Mouse (Mus musculus) cortical plate, adult 2 months (tissue): ENCODE results near the gene Fcho2.

ENCODE experiments used
- CTCF ChIP-seq: fragments of 200-500 bp; IDR thresholded peaks from 2 replicates; pipeline ENCODE4 v1.5.1; 2011; ENCODE audit warnings: mild to moderate bottlenecking, control low read depth, low read length; ENCODE audit not compliant: insufficient read depth; ENCODE audit errors: extremely low read depth
- POLR2A ChIP-seq: fragments of 200-500 bp; IDR thresholded peaks from 2 replicates; pipeline ENCODE4 v1.6.1; 2011; ENCODE audit warnings: mild to moderate bottlenecking, low read length, control low read depth; ENCODE audit not compliant: insufficient read depth; ENCODE audit errors: extremely low read depth

- TF ChIP-seq CTCF: no peak
- TF ChIP-seq POLR2A: no peak
Measured at GRCm38 (mm10) chr13:98755886-98756285, 59.4 kb downstream of the Fcho2 start.
